Mouse (Mus musculus) 3134 (cell line): Measurements from ENCODE around the gene Slc2a2.
"Not testable (repeated sequence)": the region's sequence is repeated elsewhere in the genome, so short reads cannot be mapped to it uniquely, and the experiment has no call there.

ENCODE experiments used
- DNase-seq: peaks from one replicate; pipeline ENCODE4 v3.0.0-alpha.2; 2011; ENCODE audit warnings: low spot score; ENCODE audit not compliant: insufficient read length; ENCODE audit errors: extremely low read depth

The Slc2a2 gene

DNA sequence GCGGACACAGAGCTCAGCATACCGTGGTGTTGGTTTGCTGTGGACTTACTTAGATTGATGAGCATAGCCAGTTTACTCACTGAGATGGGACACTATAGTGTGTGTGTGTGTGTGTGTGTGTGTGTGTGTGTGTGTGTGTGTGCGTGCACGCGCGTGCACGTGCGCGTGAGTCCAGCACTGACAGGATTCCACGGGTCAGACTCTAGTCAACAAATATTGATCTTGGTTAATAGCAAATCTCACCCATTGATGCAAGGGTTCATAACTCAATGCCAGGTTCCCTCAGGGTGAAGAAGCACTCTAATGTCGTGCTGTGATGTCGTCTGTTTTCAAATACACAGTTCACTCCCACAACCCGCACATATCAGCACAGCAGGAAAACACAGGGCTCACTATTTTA, 27.5 kb downstream of the Slc2a2 start:
- no peak for DNase-seq

DNA sequence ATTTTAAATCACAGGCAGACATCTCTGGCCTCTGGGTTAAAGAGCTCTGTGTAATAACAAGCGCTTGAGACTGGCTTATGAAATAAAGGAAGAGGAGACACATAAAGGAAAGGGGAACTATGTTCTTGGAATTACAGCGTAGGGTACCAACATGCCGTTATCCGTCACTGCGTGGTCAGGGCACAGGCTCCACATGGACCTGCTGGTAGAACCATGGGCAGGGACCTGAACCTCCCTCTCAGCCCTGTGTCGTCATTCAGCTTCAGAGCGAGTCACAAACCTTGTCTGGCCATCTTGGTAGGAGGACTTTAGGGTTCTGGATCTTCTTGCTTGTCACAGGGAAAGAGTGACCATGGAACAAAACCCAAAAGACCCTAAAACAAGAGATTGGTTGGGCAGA, 28.7 kb downstream of the Slc2a2 start:
- DNase-seq = no peak

DNA sequence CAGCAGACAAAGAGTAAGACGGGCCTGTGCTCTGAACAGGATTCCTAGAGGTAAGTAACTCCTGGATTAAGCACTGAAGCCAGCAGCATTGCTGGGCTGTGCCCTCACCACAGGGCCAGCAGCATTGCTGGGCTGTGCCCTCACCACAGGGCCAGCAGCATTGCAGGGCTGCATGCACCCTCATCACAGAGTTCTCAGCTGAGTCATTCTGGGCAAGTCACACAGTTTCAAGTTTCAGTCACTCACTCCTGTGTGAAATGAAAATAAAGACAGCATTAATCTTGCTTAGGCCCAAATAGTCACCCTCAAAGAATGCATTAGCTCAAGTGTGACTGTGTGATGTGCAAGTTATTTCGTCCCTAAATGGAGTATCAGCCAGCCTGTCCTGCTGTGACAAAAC, 37.0 kb downstream of the Slc2a2 start:
- peak; percentile 59 for DNase-seq

DNA sequence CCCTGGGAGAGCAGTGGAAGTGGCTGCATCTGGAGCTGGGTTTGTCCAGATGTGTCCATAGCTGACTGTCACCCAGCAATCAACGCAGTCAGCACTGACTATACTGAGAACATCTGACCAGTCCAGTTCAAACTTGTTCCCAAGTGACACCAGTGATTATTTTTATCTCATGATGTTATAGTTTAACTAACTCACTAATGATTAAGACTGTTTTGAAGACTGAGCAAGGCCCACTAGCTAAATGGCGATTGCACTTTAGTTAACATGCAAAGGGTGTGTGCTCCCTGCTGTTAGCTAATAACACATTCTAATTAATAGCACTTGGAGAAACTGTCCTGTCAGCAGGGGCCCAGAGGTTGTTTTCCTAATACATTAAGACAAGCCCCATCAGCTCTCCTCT, 39.3 kb downstream of the Slc2a2 start:
- no peak for DNase-seq

DNA sequence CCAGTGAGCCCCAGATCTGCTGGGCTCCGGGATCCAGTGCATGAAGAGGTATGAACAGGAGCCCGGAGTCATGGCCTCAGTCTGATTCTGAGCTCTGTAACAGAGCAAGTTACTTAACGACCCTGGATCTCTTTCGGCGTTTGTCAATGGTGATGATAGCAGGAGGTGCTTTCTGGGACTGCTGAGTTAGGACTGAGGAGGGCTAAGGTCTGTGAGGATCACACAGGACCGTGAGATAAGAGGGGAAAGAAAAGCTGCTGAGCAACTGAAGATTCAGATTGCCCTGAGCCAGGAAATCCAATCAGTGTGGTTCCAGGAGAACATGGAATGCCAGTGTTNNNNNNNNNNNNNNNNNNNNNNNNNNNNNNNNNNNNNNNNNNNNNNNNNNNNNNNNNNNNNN, 42.6 kb downstream of the Slc2a2 start:
- DNase-seq = no peak

DNA sequence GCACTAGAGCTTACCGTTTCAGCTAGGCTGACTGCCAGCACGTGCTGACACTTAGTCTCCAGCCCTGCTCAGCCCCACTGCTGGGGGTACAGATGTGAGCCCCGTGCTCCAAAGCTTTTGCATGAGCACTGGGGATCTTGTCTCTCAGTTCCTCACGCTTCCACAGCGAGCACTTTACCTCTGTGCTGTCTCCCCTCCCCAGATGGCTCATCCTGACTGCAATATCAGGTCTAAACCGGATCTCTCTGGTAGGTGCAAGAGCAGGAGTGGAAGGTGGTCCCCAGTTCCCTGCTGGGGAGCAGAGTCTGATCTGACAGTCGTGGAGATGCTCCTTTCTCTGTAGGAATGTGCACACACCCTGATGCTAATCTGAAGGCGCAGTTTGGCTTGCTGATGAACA, 45.5 kb downstream of the Slc2a2 start:
- DNase-seq = no peak

DNA sequence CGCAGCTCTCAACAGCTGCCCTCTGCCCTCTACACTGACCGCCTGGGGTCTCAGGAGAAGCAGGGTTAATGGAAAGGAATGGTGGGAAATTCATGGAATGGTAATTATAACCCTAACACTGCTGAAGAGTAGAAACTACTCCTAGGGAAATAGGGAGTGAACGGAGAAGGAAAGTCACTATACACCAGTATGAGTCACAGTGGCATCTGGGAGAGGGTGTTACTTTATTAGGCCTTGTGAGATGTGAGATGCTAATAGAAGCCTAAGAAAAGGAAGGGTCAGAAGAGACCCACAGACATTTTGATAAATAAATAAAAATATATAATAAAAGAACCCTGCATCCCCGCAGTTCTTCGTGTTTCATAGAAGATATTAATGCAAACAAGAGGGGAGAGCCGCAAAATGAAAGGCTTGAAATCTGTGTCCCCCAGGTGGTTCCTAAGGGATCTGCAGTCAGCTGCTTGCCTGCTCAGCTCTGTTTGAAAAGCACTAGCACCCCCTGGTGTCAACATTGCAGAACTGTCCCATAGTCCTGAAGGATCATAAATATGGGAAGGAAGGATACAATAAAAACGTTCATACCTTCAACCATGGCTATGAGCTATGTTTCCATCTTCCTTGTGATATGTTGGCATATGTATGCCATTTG, 48.3 kb downstream of the Slc2a2 start:
- peak; percentile 32 for DNase-seq

DNA sequence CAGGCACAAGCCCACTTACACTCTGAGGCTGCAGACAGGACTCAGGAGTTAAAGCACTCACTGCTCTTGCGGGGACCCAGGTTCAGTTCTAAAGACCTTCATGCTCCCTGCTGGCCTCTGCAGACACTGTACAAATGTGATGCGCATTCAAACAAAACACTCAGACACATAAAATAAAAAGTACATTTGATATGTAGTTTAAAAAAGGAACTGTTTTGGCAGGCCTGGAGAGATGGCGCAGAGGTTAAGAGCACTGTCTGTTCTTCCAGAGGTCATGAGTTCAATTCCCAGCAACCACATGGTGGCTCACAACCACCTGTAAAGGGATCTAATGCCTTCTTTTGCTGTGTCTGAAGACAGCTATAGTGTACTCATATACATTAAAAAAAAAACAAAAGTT, 50.4 kb downstream of the Slc2a2 start:
- DNase-seq = no peak

DNA sequence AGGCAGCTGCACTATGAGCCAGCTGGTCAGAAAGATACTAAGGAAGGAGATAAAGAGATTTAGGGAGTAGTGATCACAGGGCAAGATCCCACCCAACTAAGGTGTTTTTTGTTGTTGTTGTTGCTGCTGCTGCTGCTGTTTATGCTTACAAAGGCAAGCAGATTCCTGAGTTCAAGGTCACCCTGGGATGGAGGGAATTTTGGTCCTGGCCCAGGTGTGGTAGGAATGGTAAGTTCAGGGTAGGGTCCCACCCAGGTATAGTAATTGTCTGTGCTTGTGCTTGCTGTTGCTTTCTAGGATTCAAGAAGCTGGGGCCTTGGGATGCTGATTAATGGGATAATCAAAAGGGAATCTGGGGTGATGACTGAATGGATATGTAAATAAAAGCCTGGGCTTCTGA, 51.3 kb downstream of the Slc2a2 start:
- DNase-seq = no peak

DNA sequence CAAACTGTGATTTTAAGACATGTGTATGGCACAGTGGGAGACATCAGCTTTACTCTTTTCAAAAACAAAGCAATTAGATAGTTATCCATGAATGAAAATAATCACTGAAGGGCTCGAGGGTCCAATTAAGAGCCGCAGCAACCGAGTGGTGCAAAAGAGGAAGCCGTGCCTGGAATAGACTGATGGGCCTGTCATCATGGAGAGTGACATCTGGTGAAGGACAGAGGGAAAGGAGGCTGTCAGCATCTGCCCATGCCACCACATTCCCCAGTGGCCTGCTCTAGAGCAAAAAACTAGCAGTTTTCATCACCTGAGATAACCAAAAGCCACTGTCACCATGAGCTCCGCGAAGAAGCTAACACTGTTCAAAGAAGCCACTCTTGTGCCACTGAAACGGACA, 57.8 kb downstream of the Slc2a2 start:
- DNase-seq = no peak

DNA sequence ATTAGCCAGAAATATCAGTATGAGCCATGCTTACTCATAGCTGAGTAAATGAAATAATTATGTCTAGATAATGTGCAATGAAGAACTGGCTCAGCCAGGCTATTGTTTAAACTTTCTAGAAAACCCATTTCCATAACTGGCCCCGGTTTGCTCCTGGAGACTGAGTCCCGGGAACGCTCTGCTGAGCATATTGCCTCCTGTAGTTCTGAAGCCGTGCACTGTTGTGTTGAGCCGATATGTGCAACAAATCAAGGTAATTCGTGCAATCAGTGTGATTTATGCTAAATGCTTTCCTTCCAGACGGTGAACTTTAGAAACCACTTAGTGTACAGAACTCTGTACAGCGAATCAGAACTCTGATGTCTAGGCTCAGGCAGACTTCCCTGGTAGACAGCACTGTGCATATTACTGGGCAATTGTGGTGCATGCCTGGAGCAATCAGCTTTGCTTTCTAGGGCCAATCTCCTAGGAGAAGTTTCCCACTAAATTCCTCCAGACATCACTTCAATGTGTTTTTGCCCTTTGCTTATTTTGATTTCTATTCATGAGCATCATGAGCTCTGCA, 63.6 kb downstream of the Slc2a2 start:
- DNase-seq = no peak

DNA sequence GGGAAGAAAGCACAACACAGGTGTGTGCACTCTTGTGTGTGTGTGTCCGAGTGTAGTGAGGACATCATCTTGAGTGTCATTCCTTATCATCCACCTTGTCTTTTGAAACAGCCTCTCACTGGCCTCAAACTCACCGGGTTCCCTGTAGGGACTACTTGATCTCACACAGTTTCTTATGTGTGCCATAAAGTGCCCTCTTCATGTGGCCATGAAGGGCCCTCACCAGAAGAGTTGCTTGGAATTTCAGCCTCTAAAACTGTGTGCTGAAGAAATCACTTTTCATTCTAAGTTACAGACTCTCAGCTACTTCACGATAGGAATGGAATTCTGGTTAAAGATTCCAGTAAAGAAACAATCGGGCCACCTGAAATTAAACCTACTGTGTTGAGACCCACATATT, 69.2 kb downstream of the Slc2a2 start:
- no peak for DNase-seq

DNA sequence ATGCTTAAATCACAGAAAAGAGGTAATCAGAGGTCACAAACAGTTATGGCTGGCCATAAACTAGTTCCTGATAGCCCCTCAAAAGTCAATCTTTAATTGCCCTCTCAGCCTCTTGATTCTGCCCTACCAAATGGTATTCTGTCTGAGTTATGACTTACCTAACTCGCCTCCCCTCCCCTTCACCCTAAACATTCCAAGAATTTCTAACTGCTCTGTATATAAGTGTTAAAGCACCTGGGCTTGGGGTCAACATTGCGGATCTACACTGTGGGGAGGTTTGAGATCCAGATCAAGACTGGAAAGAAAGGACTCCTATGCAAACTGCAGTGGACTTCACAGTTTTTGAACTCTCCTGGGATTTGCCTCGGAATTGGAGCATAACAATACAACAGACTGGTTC, 70.5 kb downstream of the Slc2a2 start:
- DNase-seq = no peak

DNA sequence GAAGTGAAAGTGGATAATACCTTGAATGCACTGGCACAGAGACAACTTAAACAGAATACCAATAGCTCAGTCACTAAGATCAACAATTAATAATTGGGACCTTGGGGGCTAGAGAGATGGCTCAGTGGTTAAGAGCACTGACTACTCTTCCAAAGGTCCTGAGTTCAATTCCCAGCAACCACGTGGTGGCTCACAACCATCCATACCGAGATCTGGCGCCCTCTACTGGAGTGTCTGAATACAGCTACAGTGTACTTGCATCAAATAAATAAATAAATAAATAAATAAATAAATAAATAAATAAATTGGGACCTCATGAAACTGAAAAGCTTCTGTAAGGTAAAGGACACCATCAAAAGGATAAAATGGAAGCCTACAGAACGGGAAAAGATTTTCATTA, 75.2 kb downstream of the Slc2a2 start:
- DNase-seq = not testable (repeated sequence)

DNA sequence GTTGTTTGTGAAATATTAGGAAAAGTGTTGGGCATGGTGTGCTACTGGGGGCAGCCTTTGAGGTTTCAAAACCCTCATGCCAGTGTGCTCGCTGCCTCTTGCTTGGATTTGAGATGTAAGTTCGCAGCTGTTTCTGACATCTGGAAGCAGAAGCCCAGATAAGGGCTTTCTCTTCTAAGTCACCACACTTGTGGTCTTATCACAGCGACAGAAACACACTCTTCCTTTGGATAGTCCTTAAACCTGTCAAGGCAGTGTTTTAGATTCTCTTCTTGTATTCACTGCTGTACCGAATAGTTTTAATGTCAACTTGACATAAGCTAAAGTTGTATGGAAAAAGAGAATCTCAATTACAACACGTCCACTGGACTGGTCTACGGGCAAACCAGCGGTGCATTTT, 77.7 kb downstream of the Slc2a2 start:
- no peak for DNase-seq

DNA sequence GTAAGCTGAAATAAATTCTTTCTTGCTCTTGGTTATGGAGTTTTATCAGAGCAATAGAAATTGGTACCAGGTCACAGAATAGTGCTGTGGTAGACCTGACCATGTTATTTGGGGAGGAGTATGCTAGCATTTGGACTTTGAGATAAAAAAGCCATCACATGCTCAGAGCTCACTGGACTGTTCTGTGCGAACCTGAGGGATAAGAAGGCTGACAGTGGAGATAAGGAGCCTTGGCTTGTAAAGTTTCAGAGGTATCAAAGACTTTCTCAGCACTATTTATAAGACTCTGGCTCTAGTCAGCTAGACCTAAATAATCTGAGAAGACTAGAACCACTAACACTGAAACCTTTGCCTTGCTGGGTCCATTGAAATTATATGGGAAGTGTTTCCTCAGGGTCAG, 78.3 kb downstream of the Slc2a2 start:
- DNase-seq = no peak

DNA sequence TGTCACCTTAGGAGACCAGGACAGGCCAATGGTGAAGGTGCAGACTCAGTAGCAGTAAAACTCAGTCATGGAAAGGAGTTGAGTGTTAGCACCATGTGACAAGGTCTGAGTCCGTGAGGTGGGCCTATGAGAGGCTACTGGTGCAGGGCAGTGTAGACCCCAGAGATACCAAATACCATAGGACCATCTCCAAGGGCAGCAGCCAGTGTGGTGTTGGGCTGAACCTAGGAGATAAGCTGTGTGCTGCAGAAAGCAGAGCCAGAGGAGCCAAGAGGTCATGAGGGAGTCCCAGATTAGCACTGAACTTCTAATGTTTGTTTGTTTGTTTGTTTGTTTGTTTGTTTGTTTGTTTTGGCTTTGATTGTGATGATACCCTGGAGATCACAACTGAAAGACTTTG, 78.8 kb downstream of the Slc2a2 start:
- no peak for DNase-seq

DNA sequence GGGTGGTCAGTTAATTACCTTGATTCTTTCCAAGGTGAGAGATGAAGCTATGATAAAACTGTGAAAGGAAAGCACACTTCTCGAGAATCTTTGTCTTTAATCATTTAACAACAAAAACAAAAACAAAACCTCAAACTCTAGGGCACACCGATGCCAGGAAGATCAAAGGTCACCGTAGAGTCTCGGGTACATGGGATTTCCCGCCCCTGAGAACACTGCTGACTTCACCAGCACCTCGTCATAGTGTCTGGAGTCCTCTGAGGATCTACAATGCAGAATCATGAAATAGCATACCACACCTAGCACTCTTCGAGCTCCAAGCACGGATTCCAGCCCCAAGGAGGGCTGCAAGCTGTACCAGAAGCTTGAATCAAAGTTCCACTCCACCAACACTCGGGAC, 82.8 kb downstream of the Slc2a2 start:
- DNase-seq = no peak
